Mouse (Mus musculus) kidney, adult 8-10 months (tissue): ENCODE results near the gene Klhl35.

ENCODE experiments used
- DNase-seq, 2 experiments: peaks; one replicate each; pipeline ENCODE4 v3.0.0; 2022

Gene Klhl35

GRCm38 (mm10) chr7:99454044-99454443 lies 11.8 kb upstream of the Klhl35 start:
- no peak for DNase-seq

- DNase-seq = no peak
These were observed 7.0 kb upstream of the Klhl35 start for GRCm38 (mm10) chr7:99458849-99459248.

DNA sequence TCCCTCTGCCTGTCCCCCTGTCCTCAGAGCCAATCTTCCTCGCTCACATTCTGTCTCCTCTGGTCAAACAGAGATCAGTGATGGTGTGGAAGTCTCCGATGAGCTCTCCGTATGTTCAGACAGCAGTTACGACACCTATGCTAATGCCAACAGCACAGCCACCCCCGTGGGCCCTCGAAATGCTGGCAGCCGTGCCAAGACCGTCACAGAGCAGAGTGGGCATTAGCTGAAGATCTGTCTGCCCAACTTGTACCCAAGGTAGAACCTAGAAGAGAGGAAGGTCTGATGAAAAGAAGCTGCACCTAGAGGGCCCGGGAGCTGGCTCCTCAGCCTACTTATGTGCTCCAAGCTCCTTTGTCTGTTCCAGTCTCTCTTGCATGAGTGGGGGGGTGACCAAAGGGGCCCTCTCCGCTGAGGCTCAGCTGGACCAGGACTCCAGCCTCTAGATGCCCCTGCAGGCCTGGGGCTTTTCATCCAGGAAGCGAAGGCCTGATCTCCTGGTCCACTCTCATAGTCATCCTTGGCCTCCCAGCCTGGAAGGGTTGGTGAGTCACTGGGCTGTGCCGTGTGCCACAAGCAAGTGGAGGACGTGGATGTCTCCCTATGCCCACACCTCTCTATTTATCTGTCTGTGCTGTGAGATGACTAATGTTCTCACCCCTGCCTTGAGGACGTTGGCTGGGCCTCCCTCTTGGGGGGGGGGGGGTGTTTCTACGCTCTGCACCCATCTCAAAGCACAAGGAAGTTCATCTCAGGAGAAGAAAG lies 5.7 kb upstream of the Klhl35 start:
- DNase-seq = no peak

DNA sequence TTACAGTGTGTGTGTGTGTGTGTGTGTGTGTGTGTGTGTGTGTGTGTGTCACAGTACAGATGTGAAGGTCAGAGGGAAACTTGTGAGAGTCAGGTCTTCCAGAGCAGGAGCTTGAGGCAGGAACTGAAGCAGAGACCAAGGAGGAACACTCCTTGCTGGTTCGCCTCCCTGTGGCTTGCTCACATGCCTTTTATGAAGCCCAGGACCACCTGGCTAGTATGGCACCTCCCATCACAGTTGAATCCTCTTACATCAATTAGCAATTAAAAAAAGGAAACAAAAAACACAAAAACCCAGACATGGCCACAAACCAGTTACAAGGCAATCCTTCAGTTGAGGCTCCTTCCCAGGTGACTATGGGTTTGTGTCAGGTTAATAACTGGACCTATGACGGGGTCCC lies 2.7 kb upstream of the Klhl35 start:
- DNase-seq = no peak

DNA sequence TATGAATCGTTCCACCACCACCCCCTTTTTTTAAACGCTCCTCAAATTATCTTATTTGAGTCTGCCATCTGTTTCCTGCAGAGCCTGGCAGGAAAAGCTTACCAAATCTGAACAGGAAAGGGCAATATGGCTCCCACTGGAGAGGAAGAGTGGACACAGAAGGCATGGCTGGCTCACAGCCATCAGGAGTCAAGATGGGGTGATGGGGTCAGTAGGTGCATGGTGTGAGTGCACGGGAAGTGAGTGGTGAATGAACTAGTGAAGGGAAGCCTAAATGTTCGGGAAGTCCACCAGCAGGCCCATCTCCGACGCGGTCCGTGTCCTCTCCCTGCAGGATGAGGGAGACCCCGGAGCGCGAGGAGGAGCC lies 2.1 kb downstream of the Klhl35 start:
- no peak for DNase-seq

GRCm38 (mm10) chr7:99468283-99469132 lies 2.7 kb downstream of the Klhl35 start:
- peak in 1 of 2 experiments; percentile 32 for DNase-seq

GRCm38 (mm10) chr7:99469680-99470405 lies 4.0 kb downstream of the Klhl35 start:
- DNase-seq = no peak

DNA sequence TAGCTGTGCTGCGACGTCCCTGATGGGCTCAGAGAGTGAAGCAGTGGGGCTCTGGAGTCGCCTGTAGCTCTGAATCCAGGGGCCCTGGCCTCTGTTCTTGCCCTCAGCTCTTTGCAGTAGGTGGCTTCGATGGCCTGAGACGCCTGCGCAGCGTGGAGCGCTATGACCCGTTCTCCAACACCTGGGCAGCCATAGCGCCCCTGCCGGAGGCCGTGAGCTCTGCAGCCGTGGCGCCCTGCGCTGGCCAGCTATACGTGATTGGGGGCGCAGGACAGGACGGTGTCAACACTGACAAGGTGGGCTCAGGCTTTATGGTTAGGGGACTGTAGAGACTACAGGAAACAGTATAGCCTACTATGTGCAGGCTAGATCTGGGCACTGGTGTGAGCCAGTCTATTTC lies 5.8 kb downstream of the Klhl35 start:
- DNase-seq = no peak

DNA sequence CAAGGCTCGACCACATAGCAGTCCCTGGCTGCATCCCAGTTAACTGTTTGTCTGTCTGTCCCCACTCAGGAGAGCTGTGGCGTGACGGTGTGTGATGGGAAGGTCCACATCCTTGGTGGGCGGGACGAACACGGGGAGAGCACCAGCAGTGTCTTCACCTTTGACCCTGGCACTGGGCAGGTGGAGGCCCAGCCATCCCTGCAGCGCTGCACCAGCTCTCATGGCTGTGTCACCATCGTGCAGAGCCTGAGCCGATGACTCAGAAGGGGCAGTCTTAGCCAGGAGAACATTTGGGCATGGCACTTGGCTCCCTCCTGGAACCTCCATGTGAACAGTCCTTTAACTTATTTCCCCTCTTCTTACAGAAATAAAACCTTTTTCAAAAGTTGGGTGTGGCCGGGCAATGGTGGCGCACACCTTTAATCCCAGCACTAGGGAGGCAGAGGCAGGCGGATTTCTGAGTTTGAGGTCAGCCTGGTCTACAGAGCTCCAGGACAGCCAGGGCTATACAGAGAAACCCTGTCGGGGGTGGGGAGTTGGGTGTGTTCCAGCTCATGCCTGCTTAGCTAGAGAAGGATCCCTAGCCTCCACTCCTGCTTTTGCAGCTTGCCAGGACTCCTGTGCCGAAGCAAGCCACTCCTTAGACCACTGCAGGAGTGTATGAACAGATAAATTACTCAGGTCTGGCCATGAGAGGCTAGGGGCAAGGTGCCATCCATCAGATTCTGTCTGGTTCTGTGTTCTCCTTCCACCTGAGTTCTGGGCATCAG lies 8.0 kb downstream of the Klhl35 start:
- DNase-seq = no peak

DNA sequence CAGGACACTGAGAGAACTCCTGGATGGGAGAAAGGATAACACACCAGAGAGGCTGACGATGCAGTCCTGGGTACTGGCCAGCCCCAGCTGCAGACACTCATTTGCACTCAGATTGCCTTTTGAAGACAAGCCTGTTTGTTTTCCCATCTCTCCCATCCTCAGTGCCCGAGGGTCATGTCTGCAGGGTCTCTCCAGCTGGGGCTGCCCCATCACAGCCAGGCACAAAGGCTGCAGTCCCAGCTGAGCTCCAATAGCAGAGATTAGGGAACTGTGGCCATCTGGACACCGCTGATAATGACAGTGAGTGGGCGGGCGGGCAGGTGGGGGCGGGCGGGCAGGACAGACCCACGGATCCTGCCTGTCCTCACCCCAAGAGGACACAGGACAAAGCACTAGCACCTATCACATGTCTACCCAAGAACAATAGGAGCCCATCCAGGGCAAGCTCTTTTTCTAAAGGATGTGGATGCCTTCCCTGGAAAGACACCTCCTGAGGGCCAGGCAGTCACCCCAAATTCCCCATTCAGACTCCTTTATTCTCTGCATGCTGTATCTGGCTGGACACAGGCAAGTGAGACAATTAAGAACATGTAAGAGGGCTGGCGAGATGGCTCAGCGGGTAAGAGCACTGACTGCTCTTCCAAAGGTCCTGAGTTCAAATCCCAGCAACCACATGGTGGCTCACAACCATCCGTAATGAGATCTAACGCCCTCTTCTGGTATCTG lies 9.2 kb downstream of the Klhl35 start:
- no peak for DNase-seq

DNA sequence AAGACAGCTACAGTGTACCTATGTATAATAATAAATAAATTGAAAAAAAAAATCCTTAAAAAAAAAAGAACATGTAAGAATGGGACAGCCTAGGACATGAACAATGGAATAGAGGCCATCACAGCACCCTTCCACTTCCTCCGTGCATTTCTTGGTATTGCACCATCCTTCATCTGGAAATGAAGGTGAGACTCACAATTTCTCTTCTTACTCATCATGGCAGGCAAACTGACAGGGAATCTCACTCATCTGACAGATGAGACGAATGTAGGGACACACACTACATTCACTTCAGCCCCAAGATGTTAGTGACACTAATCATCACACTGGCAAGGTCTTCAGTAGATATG lies 9.7 kb downstream of the Klhl35 start:
- DNase-seq = no peak

DNA sequence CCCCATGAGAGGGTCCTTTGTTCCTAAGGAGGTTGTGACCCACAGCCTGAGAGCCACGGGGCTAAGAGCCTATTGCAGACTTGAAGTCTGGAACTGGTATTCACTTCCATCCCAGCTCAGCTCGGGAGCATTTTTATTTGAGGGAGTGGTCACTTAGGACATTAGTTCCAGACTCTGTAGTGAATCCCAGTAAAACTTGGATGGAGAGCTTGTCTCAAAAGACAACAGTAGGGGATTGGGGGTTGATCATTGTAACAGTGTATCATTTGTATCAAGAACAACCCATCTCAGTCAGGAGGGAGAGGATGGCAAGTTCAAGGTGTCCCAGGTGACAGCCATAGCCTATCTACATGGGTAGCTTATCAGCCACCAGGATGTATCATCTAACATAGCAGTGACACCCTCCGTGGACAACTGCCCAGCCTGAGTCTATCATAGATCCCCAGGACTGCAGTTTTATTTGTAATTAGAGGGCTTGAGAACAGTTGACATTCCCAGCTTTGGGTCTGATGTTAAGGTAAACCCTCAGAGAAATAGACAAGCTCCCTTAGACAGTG lies 10.8 kb downstream of the Klhl35 start:
- no peak for DNase-seq

GRCm38 (mm10) chr7:99477235-99477634 lies 11.4 kb downstream of the Klhl35 start:
- DNase-seq = no peak

DNA sequence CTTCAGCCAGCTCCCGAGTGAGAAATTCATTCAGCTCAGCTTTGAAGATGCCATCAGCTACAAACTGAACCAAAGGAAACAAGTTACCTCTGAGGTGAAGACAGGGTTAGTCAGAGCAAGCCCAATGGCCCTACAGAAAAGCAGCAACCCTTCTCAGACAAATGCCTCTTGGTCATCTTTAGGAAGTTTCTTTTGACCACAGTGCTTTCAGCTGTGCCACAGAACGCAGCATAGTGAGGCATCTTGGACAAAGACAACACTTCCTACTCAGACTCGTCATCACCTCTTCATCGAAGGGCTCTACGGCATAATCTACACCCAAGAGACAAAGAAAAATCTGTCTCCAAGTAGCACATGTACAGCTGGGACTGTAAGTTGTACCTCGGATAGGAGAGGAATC lies 16.8 kb downstream of the Klhl35 start:
- DNase-seq = no peak

DNA sequence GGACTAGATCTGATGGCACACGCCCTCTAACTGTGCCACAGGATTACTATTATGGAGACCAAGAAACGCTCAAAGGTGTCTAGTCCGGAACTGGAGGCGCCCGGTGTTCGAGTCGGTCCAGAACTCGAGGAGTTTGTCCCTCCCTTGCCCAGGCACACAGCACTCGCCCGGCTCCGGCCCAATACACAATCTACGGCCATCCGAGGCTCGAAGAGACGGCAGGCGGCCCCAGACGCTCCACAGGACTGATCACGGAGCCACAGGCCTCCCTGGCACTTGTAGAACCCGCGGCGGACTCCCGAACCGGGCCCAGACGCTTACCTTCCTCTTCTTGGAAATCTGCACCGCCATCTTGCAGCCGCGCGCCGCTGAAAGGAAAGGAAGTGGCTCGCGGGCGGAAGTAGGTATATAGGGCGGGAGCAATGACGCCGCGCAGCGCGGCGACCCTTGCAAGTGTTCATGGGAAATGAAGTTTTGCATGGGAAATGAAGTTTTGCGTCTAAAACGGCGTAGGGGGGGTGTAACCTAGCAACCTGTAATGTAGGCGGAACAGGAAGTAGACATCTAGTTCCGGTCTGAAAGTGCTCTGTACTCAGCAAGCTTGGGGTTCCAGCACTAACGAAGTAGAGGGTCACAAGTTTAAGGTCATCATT lies 17.6 kb downstream of the Klhl35 start, which contains the start of gene Rps3:
Rps3 (minus strand) TSS at position 468 of the 653 bp plus-strand sequence.
- DNase-seq = peak; percentile 96 to 98

DNA sequence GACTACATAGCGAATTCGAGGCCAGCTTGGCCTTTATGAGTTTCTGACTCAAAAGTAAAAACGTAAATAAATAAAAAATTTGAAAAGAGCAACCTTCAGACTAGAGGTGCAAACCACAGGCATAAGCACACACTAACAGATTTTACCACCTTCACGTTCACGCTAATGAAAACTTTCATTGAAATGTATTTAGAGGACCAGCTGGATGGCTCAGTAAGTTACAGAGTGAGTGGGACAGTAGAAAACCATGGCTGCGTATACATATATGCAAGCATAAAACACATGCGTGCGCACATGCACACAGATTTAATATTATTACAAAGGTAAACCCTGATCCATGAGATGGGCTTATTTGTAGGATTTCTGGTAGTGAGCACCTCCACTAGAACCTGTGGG lies 18.1 kb downstream of the Klhl35 start:
- DNase-seq = no peak

DNA sequence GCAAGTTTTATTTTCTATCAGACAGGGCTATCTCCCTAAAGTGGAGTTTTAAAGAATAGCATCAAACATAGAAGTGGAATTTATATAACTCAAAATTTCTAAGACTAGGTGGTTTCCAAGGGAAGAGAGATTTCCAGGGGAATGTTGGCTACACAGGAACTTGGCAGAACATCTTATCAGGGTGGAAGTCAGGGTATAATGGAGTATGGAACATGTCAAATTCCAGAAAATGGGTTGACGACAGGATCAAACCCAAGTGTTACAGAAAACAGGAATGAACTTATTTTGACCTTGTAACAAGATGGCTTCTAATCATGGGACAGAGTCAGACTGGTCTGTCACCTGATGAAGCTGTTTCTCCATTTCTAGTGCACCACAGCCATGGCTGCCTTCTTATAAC lies 18.9 kb downstream of the Klhl35 start:
- DNase-seq = no peak

GRCm38 (mm10) chr7:99489708-99490107 lies 23.9 kb downstream of the Klhl35 start:
- no peak for DNase-seq

GRCm38 (mm10) chr7:99499128-99499527 lies 33.3 kb downstream of the Klhl35 start:
- DNase-seq = no peak

GRCm38 (mm10) chr7:99500201-99500600 lies 34.4 kb downstream of the Klhl35 start:
- DNase-seq = peak; percentile 63 to 85

DNA sequence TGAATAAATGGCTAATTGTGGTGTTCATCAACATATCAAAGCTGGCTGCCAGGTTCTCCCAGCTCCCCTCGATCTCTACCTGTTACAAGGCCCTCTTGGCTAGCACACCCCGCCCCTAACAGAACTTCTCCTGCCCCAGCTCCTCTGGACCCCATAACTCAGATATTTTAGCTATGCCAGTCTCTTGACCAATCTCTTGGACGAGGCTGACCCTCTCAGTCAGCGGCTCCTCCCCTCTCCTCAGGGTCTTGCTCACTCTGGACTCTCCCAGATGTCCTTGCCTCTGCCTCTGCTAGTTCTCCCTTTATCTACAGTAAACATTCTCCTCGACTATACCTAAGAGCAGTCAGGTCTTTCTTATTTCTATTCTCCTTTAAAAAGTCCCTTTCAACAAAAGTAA lies 34.9 kb downstream of the Klhl35 start:
- DNase-seq = no peak
